Mouse (Mus musculus) hindbrain, embryonic 16.5 days (tissue): ENCODE measurements around the gene Mmp24. TPM values are rescaled to one million over a fixed set of nuclear protein-coding genes. Genes with fewer than 3 reads are reported as not detected.
A peak's percentile ranks its signal among the peaks of the same experiment; 100 is the strongest.

Source experiments
- ATAC-seq: fragments of 200-750 bp; cut with Nextera tagmentation; 2 replicates; pipeline ENCODE4 v1.8.0; 2017; ENCODE audit warnings: moderate TSS enrichment, moderate library complexity
- H3K27ac ChIP-seq: fragments of 300-500 bp; sonication (generic); 2 replicates; pipeline ENCODE4 v1.5.1; 2014; ENCODE audit warnings: low read depth, mild to moderate bottlenecking, control low read depth, low read length, moderate library complexity
- H3K27me3 ChIP-seq: fragments of 300-500 bp; sonication (generic); replicated peaks from 2 replicates; pipeline ENCODE4 v1.6.1; 2014; ENCODE audit warnings: low read length; ENCODE audit not compliant: control insufficient read depth, insufficient read depth
- H3K36me3 ChIP-seq: fragments of 300-500 bp; sonication (generic); 2 replicates; pipeline ENCODE4 v1.6.1; 2014; ENCODE audit warnings: mild to moderate bottlenecking, low read length, moderate library complexity, mixed read lengths; ENCODE audit not compliant: control insufficient read depth, insufficient read depth
- H3K4me1 ChIP-seq: fragments of 300-500 bp; sonication (generic); 2 replicates; pipeline ENCODE4 v1.6.1; 2014; ENCODE audit warnings: low read depth, low read length; ENCODE audit not compliant: control insufficient read depth, insufficient read depth
- H3K4me2 ChIP-seq: fragments of 300-500 bp; sonication (generic); 2 replicates; pipeline ENCODE4 v1.6.1; 2014; ENCODE audit warnings: mild to moderate bottlenecking, low read length, control low read depth, moderate library complexity
- H3K4me3 ChIP-seq: fragments of 300-500 bp; sonication (generic); 2 replicates; pipeline ENCODE4 v1.5.1; 2014; ENCODE audit warnings: mild to moderate bottlenecking, low read length, control low read depth, moderate library complexity
- H3K9ac ChIP-seq: fragments of 300-500 bp; sonication (generic); 2 replicates; pipeline ENCODE4 v1.6.1; 2014; ENCODE audit warnings: low read depth, mild to moderate bottlenecking, control low read depth, low read length, moderate library complexity
- H3K9me3 ChIP-seq: fragments of 300-500 bp; sonication (generic); 2 replicates; pipeline ENCODE4 v1.6.1; 2014; ENCODE audit warnings: mild to moderate bottlenecking, low read length, moderate library complexity; ENCODE audit not compliant: control insufficient read depth
- WGBS: fragments of 180-500 bp; shearing (Covaris S2); extraction: QIAGEN DNeasy Blood & Tissue Kit; methylation state at CpG from one replicate; pipeline ENCODE4 v1.1.7; 2014; 5-methylcytosine and 5-hydroxymethylcytosine counted together
- polyA plus RNA-seq: library from polyadenylated mRNA; unstranded; fragments of >200 nt; fragmentation: Nextera tagmentation; extraction: Ambion mirVana; gene quantifications from 2 replicates; pipeline ENCODE4 v1.2.1, GENCODE M21; 2015

Gene Mmp24
- polyA plus RNA-seq, 1 experiment from 2014 or later: 16.8 TPM

GRCm38 (mm10) chr2:155852536-155852935 lies 77.4 kb downstream of the Mmp24 start:
- ATAC-seq: no peak
- 94% methylated on average over 5 of the region's 5 CpGs for WGBS
- no peak overlapping the region for H3K9ac ChIP-seq
- no peaks in the 10 kb centered on the region for H3K9me3 ChIP-seq
- no peak overlapping the region for H3K27ac ChIP-seq
- H3K36me3 ChIP-seq: peaks cover 12% of the 10 kb centered on the region
- H3K4me3 ChIP-seq: no peak overlapping the region
- H3K4me2 ChIP-seq: no peak overlapping the region
- H3K27me3 ChIP-seq: no peaks in the 10 kb centered on the region
- no peaks in the 10 kb centered on the region for H3K4me1 ChIP-seq

DNA sequence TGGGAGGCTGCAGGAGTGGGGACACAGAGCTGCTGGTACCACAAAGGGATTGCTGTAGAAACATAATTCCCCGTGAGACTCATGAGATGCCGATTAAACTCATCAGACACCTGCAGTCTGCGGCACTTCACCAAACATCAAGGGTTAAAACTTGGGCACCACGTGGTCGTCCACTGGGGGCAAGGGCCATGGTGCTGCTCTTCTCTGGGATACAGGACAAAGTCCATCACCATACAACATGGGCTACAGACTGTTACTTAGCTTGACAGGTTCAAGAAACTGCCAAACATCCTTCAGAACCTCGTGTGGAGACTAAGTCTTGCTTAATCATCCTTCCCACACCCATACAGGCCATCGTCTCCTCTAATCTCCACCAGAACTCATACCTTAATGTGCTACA lies 85.0 kb downstream of the Mmp24 start:
- no peak for ATAC-seq
- Histone ChIP-seq H3K9ac (no peak overlapping the region), H3K9me3 (no peaks in the 10 kb centered on the region), H3K4me2 (no peak overlapping the region), H3K4me1 (peaks cover 7% of the 10 kb centered on the region), H3K27ac (no peak overlapping the region), H3K27me3 (no peaks in the 10 kb centered on the region), H3K36me3 (peaks cover 12% of the 10 kb centered on the region; the same call in 1 of the 2 replicates), H3K4me3 (no peak overlapping the region)
- WGBS: 88% methylated on average over 7 of the region's 7 CpGs

DNA sequence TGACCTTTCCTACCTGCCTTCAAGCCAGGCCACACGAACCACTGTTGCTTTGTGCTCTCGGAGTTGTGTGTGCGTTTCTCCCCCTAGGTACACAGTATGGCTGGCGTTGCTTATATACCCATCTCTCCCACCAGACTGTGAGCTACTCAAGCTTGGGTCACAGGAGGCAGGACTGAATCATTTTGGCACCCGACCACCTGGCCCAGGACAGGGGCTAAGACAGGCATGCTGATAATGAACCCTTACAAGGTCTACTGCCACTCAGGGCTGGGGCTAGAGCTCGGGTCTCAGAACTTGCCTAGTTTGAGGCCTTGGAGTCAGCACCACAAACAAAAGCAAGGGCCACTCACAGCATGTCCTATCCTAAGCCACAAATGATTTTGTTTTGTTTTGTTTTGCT lies 86.4 kb downstream of the Mmp24 start:
- peaks cover 7% of the 10 kb centered on the region for H3K4me1 ChIP-seq
- H3K27me3 ChIP-seq: no peaks in the 10 kb centered on the region
- no peak overlapping the region for H3K9ac ChIP-seq
- H3K4me3 ChIP-seq: no peak overlapping the region
- ATAC-seq: no peak
- H3K4me2 ChIP-seq: no peak overlapping the region
- 92% methylated on average over 6 of the region's 6 CpGs for whole genome bisulfite sequencing
- peaks cover 8% of the 10 kb centered on the region; the same call in 1 of the 2 replicates for H3K36me3 ChIP-seq
- H3K27ac ChIP-seq: no peak overlapping the region
- no peaks in the 10 kb centered on the region for H3K9me3 ChIP-seq

DNA sequence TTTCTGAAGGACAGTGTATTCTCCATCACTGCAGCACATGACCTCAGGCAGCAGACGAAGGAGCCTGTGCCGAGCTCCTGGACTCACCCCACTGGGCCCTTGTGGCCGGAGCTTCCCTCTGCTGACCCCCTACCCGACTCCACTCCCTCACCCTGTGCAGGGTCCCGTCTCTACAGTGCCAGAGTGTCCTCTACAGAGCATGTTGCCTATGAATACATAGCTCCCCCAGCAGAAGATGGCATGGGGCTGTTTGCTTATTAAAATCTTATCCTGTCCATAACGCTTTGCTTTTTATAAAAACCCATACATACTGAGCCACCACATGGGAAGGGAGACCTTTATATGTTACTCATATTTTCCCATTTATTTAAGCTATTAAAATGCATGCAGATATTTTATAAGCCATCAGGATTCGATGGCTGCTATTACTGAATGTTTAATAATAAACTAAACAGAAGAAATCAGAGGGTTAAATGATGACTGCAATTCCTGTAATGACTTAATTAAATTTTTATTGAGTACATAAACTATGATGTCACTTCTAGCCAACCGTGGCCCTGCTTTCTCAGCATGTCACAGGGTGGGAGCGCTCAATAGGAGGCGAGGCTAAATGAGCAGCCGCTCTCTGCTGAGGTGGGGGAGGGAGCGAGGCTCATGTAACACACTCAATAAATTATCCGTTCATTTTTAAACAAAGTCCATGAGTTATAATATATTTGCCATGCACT lies 87.6 kb downstream of the Mmp24 start:
- Histone ChIP-seq H3K4me3 (no peak overlapping the region), H3K9ac (peak overlapping the region; percentile 42; the same call in 1 of the 2 replicates)

GRCm38 (mm10) chr2:155863301-155863867 lies 88.2 kb downstream of the Mmp24 start:
- WGBS: 43% methylated on average over 11 of the region's 11 CpGs
- H3K27me3 ChIP-seq: no peaks in the 10 kb centered on the region
- peak overlapping the region; percentile 40 for H3K4me2 ChIP-seq
- peaks cover 8% of the 10 kb centered on the region; the same call in 1 of the 2 replicates for H3K36me3 ChIP-seq
- H3K4me1 ChIP-seq: peaks cover 7% of the 10 kb centered on the region
- ATAC-seq: peak; percentile 70
- no peak overlapping the region for H3K4me3 ChIP-seq
- peak overlapping the region; percentile 22; the same call in 1 of the 2 replicates for H3K9ac ChIP-seq
- H3K9me3 ChIP-seq: no peaks in the 10 kb centered on the region
- H3K27ac ChIP-seq: peak overlapping the region; percentile 3; the same call in 1 of the 2 replicates

More for the DNA sequence above, 87.6 kb downstream of the Mmp24 start:
- no peaks in the 10 kb centered on the region for H3K9me3 ChIP-seq
- H3K4me2 ChIP-seq: peak overlapping the region; percentile 40
- H3K27me3 ChIP-seq: no peaks in the 10 kb centered on the region
- peaks cover 7% of the 10 kb centered on the region for H3K4me1 ChIP-seq
- H3K27ac ChIP-seq: peak overlapping the region; percentile 52
- peak; percentile 94 for ATAC-seq
- WGBS: 52% methylated on average over 13 of the region's 13 CpGs
- peaks cover 8% of the 10 kb centered on the region; the same call in 1 of the 2 replicates for H3K36me3 ChIP-seq

Other genes starting within 250 kb of the Mmp24 start
- 15.7 and 17.5 TPM in 2 replicates for gene Gss, start 182.5 kb upstream of the Mmp24 start, polyA plus RNA-seq
- gene Myh7b, start 164.1 kb upstream of the Mmp24 start, polyA plus RNA-seq: 0.77 and 1.7 TPM in 2 replicates
- 155 and 168 TPM in 2 replicates for gene Trpc4ap, start 83.0 kb upstream of the Mmp24 start, polyA plus RNA-seq
- 42.4 and 45.5 TPM in 2 replicates for gene Edem2, start 45.9 kb upstream of the Mmp24 start, polyA plus RNA-seq
- not detected in 2 replicates for gene Gm17581, start 39.5 kb upstream of the Mmp24 start, polyA plus RNA-seq
- 2.3 and 3.7 TPM in 2 replicates for gene Procr, start 24.2 kb upstream of the Mmp24 start, polyA plus RNA-seq
- 43.6 and 47.5 TPM in 2 replicates for gene BC029722, start 44.1 kb downstream of the Mmp24 start, polyA plus RNA-seq
- gene Eif6, start 51.6 kb downstream of the Mmp24 start, polyA plus RNA-seq: 151 TPM in 2 replicates
- 0.41 and 0.61 TPM in 2 replicates for gene Fam83c, start 59.5 kb downstream of the Mmp24 start, polyA plus RNA-seq
- gene Uqcc1, start 155.0 kb downstream of the Mmp24 start, polyA plus RNA-seq: 66.3 and 74.9 TPM in 2 replicates
- gene Gm15557, start 165.4 kb downstream of the Mmp24 start, polyA plus RNA-seq: not detected in 2 replicates
- gene Gdf5, start 170.0 kb downstream of the Mmp24 start, polyA plus RNA-seq: 2.3 and 3.1 TPM in 2 replicates
- 11.5 and 14.0 TPM in 2 replicates for gene Cep250, start 181.1 kb downstream of the Mmp24 start, polyA plus RNA-seq
- gene 6430550D23Rik, start 232.6 kb downstream of the Mmp24 start, polyA plus RNA-seq: 1.4 and 2.5 TPM in 2 replicates
- 479 and 492 TPM in 2 replicates for gene Ergic3, start 232.7 kb downstream of the Mmp24 start, polyA plus RNA-seq